Mouse (Mus musculus) olfactory bulb, adult 2 months (tissue): ENCODE results near the gene Pi4ka.
A peak's percentile ranks its signal among the peaks of the same experiment; 100 is the strongest.

Experiments
- CTCF ChIP-seq: fragments of 200-500 bp; IDR thresholded peaks from 2 replicates; pipeline ENCODE4 v1.5.1; 2012; ENCODE audit warnings: low read depth, mild to moderate bottlenecking, low read length, moderate library complexity; ENCODE audit not compliant: insufficient read depth
- POLR2A ChIP-seq: fragments of 200-500 bp; IDR thresholded peaks from 2 replicates; pipeline ENCODE4 v1.6.1; 2012; ENCODE audit warnings: mild to moderate bottlenecking, low read depth, low read length, moderate library complexity; ENCODE audit not compliant: insufficient read depth

- TF ChIP-seq POLR2A (peak; percentile 34; the same call in 1 of the 2 replicates), CTCF (peak; percentile 89)
Measured at GRCm38 (mm10) chr16:17276164-17277151, 129.7 kb downstream of the Pi4ka start.
